Mouse (Mus musculus) lung, adult 2 months (tissue): ENCODE measurements around the gene Med16. TPM values are rescaled to one million over a fixed set of nuclear protein-coding genes. Genes with fewer than 3 reads are reported as not detected.

Source experiments
- DNase-seq: peaks from one replicate; pipeline ENCODE4 v3.0.0; 2022
- H3K4me1 ChIP-seq: fragments of 200-500 bp; 2 replicates; pipeline ENCODE4 v1.6.1; 2011; ENCODE audit warnings: low read length; ENCODE audit not compliant: control insufficient read depth, insufficient read depth
- H3K4me3 ChIP-seq: fragments of 200-500 bp; replicated peaks from 2 replicates; pipeline ENCODE3; 2011; ENCODE audit warnings: low read depth, mild to moderate bottlenecking, control low read depth, low read length; ENCODE audit errors: extremely low read depth
- CTCF ChIP-seq: fragments of 200-500 bp; IDR thresholded peaks from 2 replicates; pipeline ENCODE4 v1.5.1; 2011; ENCODE audit warnings: mild to moderate bottlenecking, low read length, control low read depth; ENCODE audit not compliant: insufficient read depth
- POLR2A ChIP-seq: fragments of 200-500 bp; IDR thresholded peaks from 2 replicates; pipeline ENCODE4 v1.6.1; 2011; ENCODE audit warnings: low read depth, mild to moderate bottlenecking, control low read depth, low read length, borderline replicate concordance; ENCODE audit errors: extremely low read depth
- WGBS: fragments of 180-500 bp; shearing (Covaris S2); methylation state at CpG from one replicate; pipeline ENCODE4 v1.1.7; 2018; 5-methylcytosine and 5-hydroxymethylcytosine counted together
- polyA plus RNA-seq: library from polyadenylated mRNA; depleted of rRNA; stranded (reverse); fragments of >200 nt; gene quantifications from 2 replicates; pipeline ENCODE4 v1.2.3, GENCODE M21; 2012; rRNA removed

Gene Med16
- polyA plus RNA-seq, 1 experiment, result 76.2 TPM

GRCm38 (mm10) chr10:79851653-79852052, 57.1 kb downstream of the Med16 start:
- peaks cover 18% of the 10 kb centered on the region for H3K4me1 ChIP-seq
- no peak overlapping the region for H3K4me3 ChIP-seq
- no peak for DNase-seq
- 44% methylated on average over 3 of the region's 3 CpGs for WGBS
- TF ChIP-seq POLR2A (no peak), CTCF (no peak)

GRCm38 (mm10) chr10:79849941-79850628, 58.6 kb downstream of the Med16 start:
- H3K4me1 ChIP-seq, result peaks cover 13% of the 10 kb centered on the region
- H3K4me3 ChIP-seq, result no peak overlapping the region
- DNase-seq, result no peak
- WGBS, result 54% methylated on average over 8 of the region's 8 CpGs
- TF ChIP-seq POLR2A, result no peak
- TF ChIP-seq CTCF, result no peak

- DNase-seq, result no peak
- TF ChIP-seq POLR2A (no peak), CTCF (no peak)
- no peak overlapping the region for H3K4me3 ChIP-seq
- H3K4me1 ChIP-seq, result peaks cover under 1% of the 10 kb centered on the region
- WGBS, result 63% methylated on average over 5 of the region's 5 CpGs
Observed at GRCm38 (mm10) chr10:79846553-79846952, 62.2 kb downstream of the Med16 start.

Other genes starting within 250 kb of the Med16 start
- gene Madcam1, start 244.4 kb downstream of the Med16 start, polyA plus RNA-seq, result 0.13 TPM in 1 of 2 replicates, not detected in the other
- 70.4 and 84.7 TPM in 2 replicates for gene Tpgs1, start 239.6 kb downstream of the Med16 start, polyA plus RNA-seq
- 112 and 121 TPM in 2 replicates for gene Cdc34, start 226.7 kb downstream of the Med16 start, polyA plus RNA-seq
- 1.5 and 1.6 TPM in 2 replicates for gene Gzmm, start 219.9 kb downstream of the Med16 start, polyA plus RNA-seq
- 684 and 692 TPM in 2 replicates for gene Bsg, start 204.4 kb downstream of the Med16 start, polyA plus RNA-seq
- gene Hcn2, start 192.3 kb downstream of the Med16 start, polyA plus RNA-seq, result 3.0 and 3.9 TPM in 2 replicates
- gene Polrmt, start 162.3 kb downstream of the Med16 start, polyA plus RNA-seq, result 42.0 and 46.2 TPM in 2 replicates
- gene Fgf22, start 153.8 kb downstream of the Med16 start, polyA plus RNA-seq, result 0.10 and 1.0 TPM in 2 replicates
- 103 and 134 TPM in 2 replicates for gene Rnf126, start 142.0 kb downstream of the Med16 start, polyA plus RNA-seq
- gene Fstl3, start 131.7 kb downstream of the Med16 start, polyA plus RNA-seq, result 65.8 and 72.7 TPM in 2 replicates
- 0.20 TPM in 1 of 2 replicates, not detected in the other for gene Prss57, start 118.0 kb downstream of the Med16 start, polyA plus RNA-seq
- gene Palm, start 115.4 kb downstream of the Med16 start, polyA plus RNA-seq, result 34.2 and 38.5 TPM in 2 replicates
- gene Misp, start 87.9 kb downstream of the Med16 start, polyA plus RNA-seq, result 4.0 and 4.8 TPM in 2 replicates
- gene Ptbp1, start 54.5 kb downstream of the Med16 start, polyA plus RNA-seq, result 224 and 265 TPM in 2 replicates
- gene Prtn3, start 34.4 kb downstream of the Med16 start, polyA plus RNA-seq, result 3.6 and 5.0 TPM in 2 replicates
- gene Plppr3, start 34.3 kb downstream of the Med16 start, polyA plus RNA-seq, result 8.4 and 8.9 TPM in 2 replicates
- gene Elane, start 22.7 kb downstream of the Med16 start, polyA plus RNA-seq, result 0.11 and 0.85 TPM in 2 replicates
- gene Cfd, start 18.1 kb downstream of the Med16 start, polyA plus RNA-seq, result 297 and 1,797 TPM in 2 replicates
- not detected in 2 replicates for gene Gm26602, start 1.9 kb upstream of the Med16 start, polyA plus RNA-seq
- 20.9 and 24.4 TPM in 2 replicates for gene Kiss1r, start 8.0 kb upstream of the Med16 start, polyA plus RNA-seq
- gene R3hdm4, start 12.3 kb upstream of the Med16 start, polyA plus RNA-seq, result 129 and 162 TPM in 2 replicates
- 7.8 and 8.6 TPM in 2 replicates for gene Arid3a, start 18.1 kb upstream of the Med16 start, polyA plus RNA-seq
- 33.5 and 35.5 TPM in 2 replicates for gene Wdr18, start 51.2 kb upstream of the Med16 start, polyA plus RNA-seq
- 0.33 TPM in 1 of 2 replicates, not detected in the other for gene Grin3b, start 61.8 kb upstream of the Med16 start, polyA plus RNA-seq
- 294 and 318 TPM in 2 replicates for gene Tmem259, start 75.4 kb upstream of the Med16 start, polyA plus RNA-seq
- gene Cnn2, start 79.7 kb upstream of the Med16 start, polyA plus RNA-seq, result 387 and 395 TPM in 2 replicates
- 31.4 and 38.2 TPM in 2 replicates for gene Abca7, start 87.6 kb upstream of the Med16 start, polyA plus RNA-seq
- gene Arhgap45, start 107.7 kb upstream of the Med16 start, polyA plus RNA-seq, result 102 and 103 TPM in 2 replicates
- 199 and 208 TPM in 2 replicates for gene Polr2e, start 130.9 kb upstream of the Med16 start, polyA plus RNA-seq
- 581 and 623 TPM in 2 replicates for gene Gpx4, start 138.2 kb upstream of the Med16 start, polyA plus RNA-seq
- gene Sbno2, start 196.6 kb upstream of the Med16 start, polyA plus RNA-seq, result 83.7 and 85.8 TPM in 2 replicates
- gene Stk11, start 206.9 kb upstream of the Med16 start, polyA plus RNA-seq, result 161 and 168 TPM in 2 replicates
- 709 and 1,054 TPM in 2 replicates for gene Atp5d, start 229.7 kb upstream of the Med16 start, polyA plus RNA-seq
- 29.9 and 31.5 TPM in 2 replicates for gene Cbarp, start 231.9 kb upstream of the Med16 start, polyA plus RNA-seq
- 110 and 150 TPM in 2 replicates for gene Midn, start 239.3 kb upstream of the Med16 start, polyA plus RNA-seq